Mouse (Mus musculus) spleen, postnatal 10 days (tissue): Measurements from ENCODE around the gene Il9r.

Experiments
- DNase-seq, 2 experiments: peaks; one replicate each; pipeline ENCODE4 v3.0.0; 2021 to 2022; ENCODE audit warnings: low spot score in 2 of 2

The Il9r gene

GRCm38 (mm10) chr11:32226124-32226871 lies 26.2 kb upstream of the Il9r start, which contains the start of gene Mpg:
Mpg (plus strand) TSS chr11:32226505.
- DNase-seq: peak; percentile 86 to 95

- DNase-seq: peak in 1 of 2 experiments; percentile 37
Measured at GRCm38 (mm10) chr11:32225222-32226104, 25.4 kb upstream of the Il9r start.

GRCm38 (mm10) chr11:32224468-32225139 lies 24.5 kb upstream of the Il9r start:
- DNase-seq: peak in 1 of 2 experiments; percentile 50

GRCm38 (mm10) chr11:32223297-32223967 lies 23.4 kb upstream of the Il9r start:
- peak in 1 of 2 experiments; percentile 11 for DNase-seq

GRCm38 (mm10) chr11:32222570-32223194 lies 22.6 kb upstream of the Il9r start:
- peak; percentile 20 to 56 for DNase-seq

- peak in 1 of 2 experiments; percentile 34 for DNase-seq
Measured at GRCm38 (mm10) chr11:32221951-32222409, 21.9 kb upstream of the Il9r start, which contains the start of gene Rhbdf1. Rhbdf1 (minus strand) TSS chr11:32222300.

- DNase-seq: no peak
Measured at GRCm38 (mm10) chr11:32221225-32221950, 21.3 kb upstream of the Il9r start.

GRCm38 (mm10) chr11:32220607-32221224 lies 20.6 kb upstream of the Il9r start:
- DNase-seq: no peak

GRCm38 (mm10) chr11:32219287-32219686 lies 19.2 kb upstream of the Il9r start:
- no peak for DNase-seq

GRCm38 (mm10) chr11:32218501-32219050 lies 18.5 kb upstream of the Il9r start:
- DNase-seq: no peak

- peak; percentile 70 to 88 for DNase-seq
Measured at GRCm38 (mm10) chr11:32216851-32217250, 16.8 kb upstream of the Il9r start.

GRCm38 (mm10) chr11:32215372-32216162 lies 15.5 kb upstream of the Il9r start:
- DNase-seq: no peak

- DNase-seq: no peak
Measured at GRCm38 (mm10) chr11:32210623-32211022, 10.5 kb upstream of the Il9r start.

- peak; percentile 90 to 98 for DNase-seq
Measured at GRCm38 (mm10) chr11:32205058-32205873, 5.2 kb upstream of the Il9r start, which contains the start of gene Snrnp25. Snrnp25 (plus strand) TSS chr11:32205415.

- DNase-seq: no peak
Measured at GRCm38 (mm10) chr11:32201922-32202685, 2.0 kb upstream of the Il9r start.

GRCm38 (mm10) chr11:32200992-32201391 lies 913 bp upstream of the Il9r start:
- peak in 1 of 2 experiments; percentile 43 for DNase-seq

- peak in 1 of 2 experiments; percentile 28 for DNase-seq
Measured at GRCm38 (mm10) chr11:32199230-32199629, 849 bp downstream of the Il9r start.
